Mouse (Mus musculus) MEL (cell line): ENCODE data around the gene Slco4a1. TPM values are rescaled to one million over a fixed set of nuclear protein-coding genes. Genes with fewer than 3 reads are reported as not detected.

Experiments used
- DNase-seq: peaks from one replicate; pipeline ENCODE4 v3.0.0; 2011; ENCODE audit warnings: low read depth, low spot score
- H3K27ac ChIP-seq: 2 replicates; pipeline ENCODE4 v1.5.1; 2012; ENCODE audit warnings: low read depth, mild to moderate bottlenecking, control low read depth, low read length, moderate library complexity; ENCODE audit not compliant: control insufficient read depth
- H3K27me3 ChIP-seq, 2 experiments: fragments of 150-350 bp in 1 of 2; sonication (generic) in 1 of 2; 2 replicates each; pipeline ENCODE4 v1.6.1; 2012; ENCODE audit warnings: low read length in 2 of 2, mild to moderate bottlenecking in 2 of 2, improper control_type of control experiment in 1 of 2, moderate library complexity in 1 of 2; ENCODE audit not compliant: insufficient read depth in 2 of 2, control insufficient read depth in 1 of 2
- H3K36me3 ChIP-seq, 2 experiments: 2 replicates each; pipeline ENCODE4 v1.6.1; 2012 to 2014; ENCODE audit warnings: low read length in 2 of 2, improper control_type of control experiment in 1 of 2, inconsistent platforms in 1 of 2, mild to moderate bottlenecking in 1 of 2; ENCODE audit not compliant: insufficient read depth in 2 of 2, control insufficient read depth in 1 of 2
- H3K4me1 ChIP-seq, 2 experiments: fragments of 150-350 bp in 1 of 2; sonication (generic) in 1 of 2; 2 replicates each; pipeline ENCODE4 v1.6.1; 2012; ENCODE audit warnings: low read length in 2 of 2, improper control_type of control experiment in 1 of 2, mild to moderate bottlenecking in 1 of 2; ENCODE audit not compliant: insufficient read depth in 2 of 2, control insufficient read depth in 1 of 2
- H3K4me3 ChIP-seq, 2 experiments: fragments of 150-350 bp in 1 of 2; sonication (generic) in 1 of 2; 2 replicates each; pipeline ENCODE4 v1.5.1; 2012; ENCODE audit warnings: low read depth in 2 of 2, low read length in 2 of 2, mild to moderate bottlenecking in 2 of 2, moderate library complexity in 2 of 2, control low read depth in 1 of 2, improper control_type of control experiment in 1 of 2; ENCODE audit not compliant: control insufficient read depth in 1 of 2, insufficient read depth in 1 of 2
- H3K79me2 ChIP-seq: 2 replicates; pipeline ENCODE4 v1.6.1; 2012; ENCODE audit warnings: mild to moderate bottlenecking, low read length, moderate library complexity; ENCODE audit not compliant: control insufficient read depth, poor library complexity, insufficient read depth
- H3K9ac ChIP-seq: 2 replicates; pipeline ENCODE4 v1.6.1; 2012; ENCODE audit warnings: low read depth, mild to moderate bottlenecking, control low read depth, low read length, moderate library complexity; ENCODE audit not compliant: control insufficient read depth, poor library complexity, severe bottlenecking
- H3K9me3 ChIP-seq: fragments of 150-350 bp; sonication (generic); replicated peaks from 2 replicates; pipeline ENCODE4 v1.6.1; 2012; ENCODE audit warnings: mild to moderate bottlenecking, low read length, improper control_type of control experiment, moderate library complexity; ENCODE audit not compliant: insufficient read depth
- BHLHE40 ChIP-seq: IDR thresholded peaks from 2 replicates; pipeline ENCODE4 v1.6.1; 2012; ENCODE audit warnings: low read depth, mild to moderate bottlenecking, inconsistent platforms, low read length, improper control_type of control experiment, borderline replicate concordance
- CTCF ChIP-seq, 3 experiments: IDR thresholded peaks in 2 of 3; conservative IDR thresholded peaks in 1 of 3; 2 replicates each; pipeline ENCODE4 v1.5.1; 2011 to 2012; ENCODE audit warnings: low read length in 3 of 3, low read depth in 2 of 3, mild to moderate bottlenecking in 2 of 3, improper control_type of control experiment in 1 of 3, inconsistent platforms in 1 of 3, mixed read lengths in 1 of 3, moderate library complexity in 1 of 3; ENCODE audit not compliant: control insufficient read depth in 1 of 3, insufficient read depth in 1 of 3, poor library complexity in 1 of 3, severe bottlenecking in 1 of 3
- ELF1 ChIP-seq: IDR thresholded peaks from 2 replicates; pipeline ENCODE4 v1.6.1; 2014; ENCODE audit warnings: low read depth, mild to moderate bottlenecking, inconsistent platforms, low read length, improper control_type of control experiment, moderate library complexity
- EP300 ChIP-seq, 2 experiments: IDR thresholded peaks; 2 replicates each; pipeline ENCODE4 v1.6.1; 2011; ENCODE audit warnings: improper control_type of control experiment in 2 of 2, low read length in 2 of 2, low read depth in 1 of 2, mild to moderate bottlenecking in 1 of 2
- ETS1 ChIP-seq: IDR thresholded peaks from 2 replicates; pipeline ENCODE4 v1.6.1; 2012; ENCODE audit warnings: low read depth, mild to moderate bottlenecking, inconsistent platforms, low read length, improper control_type of control experiment, moderate library complexity
- JUND ChIP-seq: IDR thresholded peaks from 2 replicates; pipeline ENCODE4 v1.6.1; 2011; ENCODE audit warnings: low read depth, mild to moderate bottlenecking, improper control_type of control experiment, low read length
- MAX ChIP-seq: IDR thresholded peaks from 2 replicates; pipeline ENCODE4 v1.6.1; 2011; ENCODE audit warnings: low read length, improper control_type of control experiment
- MAZ ChIP-seq: IDR thresholded peaks from 2 replicates; pipeline ENCODE4 v1.6.1; 2012; ENCODE audit warnings: low read depth, mild to moderate bottlenecking, inconsistent platforms, low read length, improper control_type of control experiment
- MEF2A ChIP-seq: IDR thresholded peaks from 2 replicates; pipeline ENCODE4 v1.6.1; 2014; ENCODE audit warnings: low read depth, mild to moderate bottlenecking, inconsistent platforms, low read length, improper control_type of control experiment; ENCODE audit not compliant: poor library complexity, insufficient replicate concordance, severe bottlenecking; ENCODE audit errors: extremely low read depth
- RAD21 ChIP-seq: IDR thresholded peaks from 2 replicates; pipeline ENCODE4 v1.6.1; 2011; ENCODE audit warnings: mild to moderate bottlenecking, low read depth, low read length, improper control_type of control experiment
- RCOR1 ChIP-seq: IDR thresholded peaks from 2 replicates; pipeline ENCODE4 v1.6.1; 2012; ENCODE audit warnings: low read depth, mild to moderate bottlenecking, inconsistent platforms, low read length, improper control_type of control experiment
- SMC3 ChIP-seq: IDR thresholded peaks from 2 replicates; pipeline ENCODE4 v1.6.1; 2011; ENCODE audit warnings: low read depth, low read length, improper control_type of control experiment
- TAL1 ChIP-seq: IDR thresholded peaks from 2 replicates; pipeline ENCODE4 v1.6.1; 2012; ENCODE audit warnings: mild to moderate bottlenecking, inconsistent platforms, low read length, moderate library complexity, mixed read lengths
- TBP ChIP-seq: IDR thresholded peaks from 2 replicates; pipeline ENCODE4 v1.8.0; 2011; ENCODE audit warnings: low read depth, low read length, improper control_type of control experiment
- TCF12 ChIP-seq: IDR thresholded peaks from 2 replicates; pipeline ENCODE4 v1.6.1; 2014; ENCODE audit warnings: low read depth, mild to moderate bottlenecking, inconsistent platforms, low read length, improper control_type of control experiment, moderate library complexity
- USF2 ChIP-seq, 2 experiments: IDR thresholded peaks; 2 replicates each; pipeline ENCODE4 v1.6.1; 2011 to 2012; ENCODE audit warnings: improper control_type of control experiment in 2 of 2, low read length in 2 of 2, borderline replicate concordance in 1 of 2, inconsistent platforms in 1 of 2, low read depth in 1 of 2, mild to moderate bottlenecking in 1 of 2; ENCODE audit not compliant: insufficient read depth in 1 of 2
- polyA plus RNA-seq, 2 experiments: library from polyadenylated mRNA; stranded (reverse) in 1 of 2; unstranded in 1 of 2; fragments of >175 nt in 1 of 2; fragments of >200 nt in 1 of 2; gene quantifications; 2 replicates each; pipeline versions ENCODE4 v1.2.1 to v1.2.4; 2012; ENCODE audit warnings: low replicate concordance in 2 of 2, low read depth in 1 of 2; ENCODE audit not compliant: insufficient read length in 2 of 2, insufficient read depth in 1 of 2, missing spikeins in 1 of 2
- total RNA-seq: library from RNA; depleted of rRNA; stranded (reverse); fragments of 300-350 nt; gene quantifications from 2 replicates; pipeline ENCODE4 v1.2.3, GENCODE M21; 2012

The Slco4a1 gene
- total and polyA plus RNA-seq, 3 experiments = not detected

DNA sequence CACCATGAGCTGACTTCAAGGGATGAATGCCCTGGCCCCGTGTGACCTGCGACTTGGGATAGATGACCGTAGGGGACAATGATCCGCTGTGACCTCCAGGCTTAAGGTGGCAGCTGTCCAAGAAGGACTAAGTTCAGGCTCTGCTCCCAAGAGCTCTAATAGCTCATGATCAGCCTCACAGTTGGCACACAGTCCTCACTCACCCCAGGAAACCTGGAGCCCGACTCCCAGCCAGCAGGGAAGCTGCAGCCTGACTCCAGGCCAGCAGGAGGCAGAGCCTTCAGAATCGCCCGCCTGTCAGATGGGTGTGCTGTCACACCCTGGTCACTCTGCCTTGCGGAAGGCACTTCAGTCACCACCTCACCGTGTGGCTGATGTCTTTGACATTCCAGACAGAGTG is 13.7 kb downstream of the Slco4a1 start:
- no peak overlapping the region for H3K9ac ChIP-seq
- H3K4me1 ChIP-seq = no peaks in the 10 kb centered on the region
- no peaks in the 10 kb centered on the region for H3K27me3 ChIP-seq
- no peak overlapping the region for H3K4me3 ChIP-seq
- DNase-seq = no peak
- no peaks in the 10 kb centered on the region for H3K36me3 ChIP-seq
- H3K27ac ChIP-seq = no peak overlapping the region
- no peaks in the 10 kb centered on the region for H3K9me3 ChIP-seq
- H3K79me2 ChIP-seq = no peaks in the 10 kb centered on the region
- TF ChIP-seq MEF2A = no peak
- TF ChIP-seq ETS1 = no peak
- TF ChIP-seq ELF1 = no peak
- no peak for TF ChIP-seq BHLHE40
- no peak for TF ChIP-seq RAD21
- no peak for TF ChIP-seq JUND
- no peak for TF ChIP-seq TBP
- no peak for TF ChIP-seq MAZ
- no peak for TF ChIP-seq MAX
- no peak for TF ChIP-seq CTCF (IDR thresholded peaks at IDR 0.05 in 2 of 3, conservative IDR thresholded peaks at IDR 0.05 in 1 of 3; ENCODE audit: control insufficient read depth in 1 of 3, insufficient read depth in 1 of 3, low read depth in 2 of 3, low read length in 3 of 3, poor library complexity in 1 of 3, severe bottlenecking in 1 of 3)
- no peak for TF ChIP-seq EP300 (IDR thresholded peaks at IDR 0.05; ENCODE audit: low read depth in 1 of 2, low read length in 2 of 2)
- no peak for TF ChIP-seq RCOR1
- no peak for TF ChIP-seq TCF12
- no peak for TF ChIP-seq USF2 (IDR thresholded peaks at IDR 0.05; ENCODE audit: borderline replicate concordance in 1 of 2, insufficient read depth in 1 of 2, low read depth in 1 of 2, low read length in 2 of 2)
- TF ChIP-seq, all 39 proteins: peak for 0

DNA sequence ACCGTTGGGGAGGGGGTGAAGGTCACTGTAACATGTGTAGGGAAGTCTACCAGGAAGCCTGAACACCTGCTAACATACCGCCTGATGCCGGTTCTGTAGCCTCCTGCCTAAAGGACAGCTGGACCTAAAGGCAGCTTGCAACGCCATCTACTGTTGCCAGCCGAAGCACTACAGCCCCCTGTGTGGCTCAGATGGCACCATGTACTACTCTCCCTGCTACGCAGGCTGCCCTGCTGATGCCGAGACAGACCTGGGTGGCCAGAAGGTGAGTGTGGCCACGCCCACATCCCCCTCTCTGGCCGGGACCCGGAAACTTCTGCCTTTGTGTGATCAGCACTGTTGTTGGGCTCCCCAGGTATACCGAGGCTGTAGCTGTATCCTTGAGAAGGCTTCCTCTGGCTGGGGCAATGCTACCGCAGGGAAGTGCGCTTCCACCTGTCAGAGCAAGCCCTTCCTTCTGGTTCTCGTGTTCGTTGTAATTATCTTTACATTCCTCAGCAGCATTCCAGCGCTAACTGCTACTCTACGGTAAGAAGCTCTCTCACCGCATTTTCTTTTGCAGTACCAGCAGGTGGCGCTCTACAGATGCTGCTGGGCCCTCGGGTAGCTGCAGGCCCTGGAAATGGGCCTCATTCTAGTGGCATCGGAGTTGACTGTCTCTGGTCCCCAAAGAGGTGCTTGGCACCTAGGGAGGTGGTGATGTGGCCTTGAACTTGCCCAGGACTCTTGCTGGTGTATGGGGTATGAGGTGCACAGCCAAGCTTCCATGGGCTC is 16.4 kb downstream of the Slco4a1 start:
- Histone ChIP-seq H3K27ac (no peak overlapping the region), H3K9ac (no peak overlapping the region), H3K79me2 (no peaks in the 10 kb centered on the region), H3K4me1 (no peaks in the 10 kb centered on the region), H3K27me3 (no peaks in the 10 kb centered on the region; a peak in 1 of 4 replicates), H3K36me3 (no peaks in the 10 kb centered on the region), H3K9me3 (no peaks in the 10 kb centered on the region), H3K4me3 (no peak overlapping the region)
- DNase-seq = peak; percentile 65
- peak; percentile 25; the same call in 1 of the 2 replicates for TF ChIP-seq RAD21
- TF ChIP-seq CTCF (IDR thresholded peaks at IDR 0.05 in 2 of 3, conservative IDR thresholded peaks at IDR 0.05 in 1 of 3; ENCODE audit: control insufficient read depth in 1 of 3, insufficient read depth in 1 of 3, low read depth in 2 of 3, low read length in 3 of 3, poor library complexity in 1 of 3, severe bottlenecking in 1 of 3) = peak; percentile 76 to 90 (median 90)
- TF ChIP-seq SMC3 = peak; percentile 66
- TF ChIP-seq TAL1 = no peak
